Comparison of ENCODE assay signal across 23 mouse cellular contexts in genomic region chr12:83013918-83014691, GRCm38 (mm10).
DNase-seq lines count a peak whose midpoint lies in the region; ATAC-seq and TF ChIP-seq lines count a peak whose summit lies in the region.
"Had no signal": no experiment of that assay in that cellular context is flagged by ENCODE, and none has a peak within 500 bp of the region (broad histone marks: within the 10 kb centered on the region; RNA-seq: fewer than 3 reads in every experiment).

No protein-coding gene starts in this region.

- H3K4me3 ChIP-seq in heart, embryonic 12.5 days, result no peak overlapping the region
- H3K4me3 ChIP-seq in liver, postnatal 0 days (ENCODE audit: low read depth, low read length), result no peak overlapping the region
- no peak overlapping the region for H3K4me3 ChIP-seq in liver, embryonic 11.5 days (ENCODE audit: low read depth, low read length)
- no peak overlapping the region for H3K4me3 ChIP-seq in lung, postnatal 0 days (ENCODE audit: low read depth, low read length)
- no peak overlapping the region for H3K4me3 ChIP-seq in MEL (ENCODE audit: control insufficient read depth in 1 of 2, insufficient read depth in 1 of 2, low read depth in 2 of 2, low read length in 2 of 2)
- H3K4me3 ChIP-seq in embryonic facial prominence, embryonic 10.5 days, result no peak overlapping the region
- H3K4me3 ChIP-seq: embryonic facial prominence, embryonic 12.5 days; embryonic facial prominence, embryonic 15.5 days; forebrain, embryonic 15.5 days; heart, adult 2 months; hindbrain, embryonic 12.5 days; hindbrain, embryonic 15.5 days had no signal

- no peak for TF ChIP-seq EP300 in liver, postnatal 0 days (IDR thresholded peaks at IDR 0.05; ENCODE audit: low read depth)
- TF ChIP-seq EP300 in lung, postnatal 0 days (IDR thresholded peaks at IDR 0.05), result no peak
- TF ChIP-seq EP300 in MEL (IDR thresholded peaks at IDR 0.05; ENCODE audit: low read depth in 1 of 2, low read length in 2 of 2), result no peak

- H3K79me2 ChIP-seq in MEL (ENCODE audit: control insufficient read depth, insufficient read depth, low read length, poor library complexity), result no peaks in the 10 kb centered on the region

- TF ChIP-seq CTCF in liver, postnatal 0 days (IDR thresholded peaks at IDR 0.05; ENCODE audit: low read depth), result no peak
- TF ChIP-seq CTCF in lung, postnatal 0 days (IDR thresholded peaks at IDR 0.05), result no peak
- TF ChIP-seq CTCF in MEL (IDR thresholded peaks at IDR 0.05 in 2 of 3, conservative IDR thresholded peaks at IDR 0.05 in 1 of 3; ENCODE audit: control insufficient read depth in 1 of 3, insufficient read depth in 1 of 3, low read depth in 2 of 3, low read length in 3 of 3, poor library complexity in 1 of 3, severe bottlenecking in 1 of 3), result no peak

- 51% methylated on average over 4 of the region's 4 CpGs for WGBS in heart, embryonic 12.5 days
- WGBS in liver, postnatal 0 days (ENCODE audit: insufficient replicate concordance), result 36% methylated on average over 4 of the region's 4 CpGs
- WGBS in liver, embryonic 11.5 days, result 63% methylated on average over 4 of the region's 4 CpGs
- 43% methylated on average over 4 of the region's 4 CpGs for WGBS in lung, postnatal 0 days
- WGBS in embryonic facial prominence, embryonic 10.5 days, result 74% methylated on average over 4 of the region's 4 CpGs

- H3K27me3 ChIP-seq in heart, embryonic 12.5 days (replicated peaks), result no peaks in the 10 kb centered on the region
- no peaks in the 10 kb centered on the region for H3K27me3 ChIP-seq in liver, postnatal 0 days (ENCODE audit: insufficient read depth, low read length)
- no peaks in the 10 kb centered on the region for H3K27me3 ChIP-seq in liver, embryonic 11.5 days (replicated peaks; ENCODE audit: control insufficient read depth, insufficient read depth, low read length)
- no peaks in the 10 kb centered on the region for H3K27me3 ChIP-seq in lung, postnatal 0 days (replicated peaks; ENCODE audit: insufficient read depth, low read length)
- no peaks in the 10 kb centered on the region; a peak in 2 of 4 replicates for H3K27me3 ChIP-seq in MEL (ENCODE audit: control insufficient read depth in 1 of 2, insufficient read depth in 2 of 2, low read length in 2 of 2)
- no peaks in the 10 kb centered on the region for H3K27me3 ChIP-seq in embryonic facial prominence, embryonic 10.5 days (replicated peaks; ENCODE audit: low read depth, poor library complexity, severe bottlenecking)
- H3K27me3 ChIP-seq: embryonic facial prominence, embryonic 12.5 days; embryonic facial prominence, embryonic 15.5 days; hindbrain, embryonic 12.5 days; Patski had no signal

- H3K36me3 ChIP-seq in heart, embryonic 12.5 days, result no peaks in the 10 kb centered on the region
- no peaks in the 10 kb centered on the region for H3K36me3 ChIP-seq in liver, postnatal 0 days (replicated peaks; ENCODE audit: insufficient read depth, low read length)
- H3K36me3 ChIP-seq in liver, embryonic 11.5 days (ENCODE audit: control insufficient read depth, insufficient read depth, low read length), result no peaks in the 10 kb centered on the region
- H3K36me3 ChIP-seq in lung, postnatal 0 days (ENCODE audit: insufficient read depth, low read length), result no peaks in the 10 kb centered on the region
- peaks cover 0 to 8% of the 10 kb centered on the region in 2 experiments; a peak in 2 of 4 replicates for H3K36me3 ChIP-seq in MEL (ENCODE audit: control insufficient read depth in 1 of 2, insufficient read depth in 2 of 2, low read length in 2 of 2)
- H3K36me3 ChIP-seq in embryonic facial prominence, embryonic 10.5 days (replicated peaks), result no peaks in the 10 kb centered on the region
- H3K36me3 ChIP-seq: embryonic facial prominence, embryonic 12.5 days; embryonic facial prominence, embryonic 15.5 days; forebrain, embryonic 15.5 days; hindbrain, embryonic 12.5 days; hindbrain, embryonic 15.5 days had no signal

- DNase-seq in heart, postnatal 36 days, result no peak
- no peak for DNase-seq in liver, postnatal 0 days
- DNase-seq in liver, embryonic 11.5 days (ENCODE audit: low spot score), result no peak
- DNase-seq in lung, postnatal 0 days (ENCODE audit: low spot score), result peak; percentile 72
- DNase-seq in lung, postnatal 36 days, result no peak
- peak; percentile 11 for DNase-seq in MEL (ENCODE audit: low read depth, low spot score)
- no peak for DNase-seq in embryonic facial prominence, embryonic 10.5 days (ENCODE audit: low spot score)
- DNase-seq: adrenal gland, postnatal 10 days; adrenal gland, postnatal 36 days; cerebellum, adult 18-20 months; cerebellum, adult 9-10 months; gastrocnemius, postnatal 10 days; gastrocnemius, postnatal 36 days; heart, adult 2 months; heart, postnatal 14 days had no signal

- peaks cover 5% of the 10 kb centered on the region; the same call in 1 of the 2 replicates for H3K9me3 ChIP-seq in heart, embryonic 12.5 days (replicated peaks)
- H3K9me3 ChIP-seq in liver, postnatal 0 days (ENCODE audit: low read length), result no peaks in the 10 kb centered on the region
- H3K9me3 ChIP-seq in liver, embryonic 11.5 days (ENCODE audit: control insufficient read depth, low read length), result no peaks in the 10 kb centered on the region
- no peaks in the 10 kb centered on the region for H3K9me3 ChIP-seq in lung, postnatal 0 days (ENCODE audit: low read length)
- H3K9me3 ChIP-seq in MEL (replicated peaks; ENCODE audit: insufficient read depth, low read length), result no peaks in the 10 kb centered on the region
- H3K9me3 ChIP-seq in embryonic facial prominence, embryonic 10.5 days, result no peaks in the 10 kb centered on the region
- H3K9me3 ChIP-seq: embryonic facial prominence, embryonic 12.5 days; embryonic facial prominence, embryonic 15.5 days; forebrain, embryonic 15.5 days; hindbrain, embryonic 12.5 days; hindbrain, embryonic 15.5 days had no signal

- intact Hi-C loops in heart, postnatal 36 days (cut with DNase I), result loop anchor here (10.0 kb wide), 1 partner anchor 399 kb away; no protein-coding TSS in a partner anchor

- H3K9ac ChIP-seq in heart, embryonic 12.5 days, result no peak overlapping the region
- H3K9ac ChIP-seq in liver, postnatal 0 days (replicated peaks), result no peak overlapping the region
- no peak overlapping the region for H3K9ac ChIP-seq in liver, embryonic 11.5 days (ENCODE audit: low read depth, low read length)
- no peak overlapping the region for H3K9ac ChIP-seq in lung, postnatal 0 days (replicated peaks; ENCODE audit: low read depth)
- H3K9ac ChIP-seq in MEL (ENCODE audit: control insufficient read depth, low read depth, low read length, poor library complexity, severe bottlenecking), result no peak overlapping the region
- H3K9ac ChIP-seq: embryonic facial prominence, embryonic 12.5 days; embryonic facial prominence, embryonic 15.5 days; forebrain, embryonic 15.5 days; hindbrain, embryonic 12.5 days; hindbrain, embryonic 15.5 days had no signal

- peak overlapping the region; percentile 36; the same call in 1 of the 2 replicates for H3K27ac ChIP-seq in heart, embryonic 12.5 days (ENCODE audit: poor library complexity, severe bottlenecking)
- no peak overlapping the region for H3K27ac ChIP-seq in liver, postnatal 0 days (ENCODE audit: low read depth)
- H3K27ac ChIP-seq in liver, embryonic 11.5 days (ENCODE audit: low read depth, low read length), result no peak overlapping the region
- no peak overlapping the region for H3K27ac ChIP-seq in lung, postnatal 0 days (ENCODE audit: low read length)
- H3K27ac ChIP-seq in MEL (ENCODE audit: control insufficient read depth, low read depth, low read length), result no peak overlapping the region
- H3K27ac ChIP-seq in embryonic facial prominence, embryonic 10.5 days (replicated peaks), result no peak overlapping the region
- H3K27ac ChIP-seq: embryonic facial prominence, embryonic 12.5 days; embryonic facial prominence, embryonic 15.5 days; forebrain, embryonic 15.5 days; heart, adult 2 months; hindbrain, embryonic 12.5 days; hindbrain, embryonic 15.5 days had no signal

- no peak overlapping the region for H3K4me2 ChIP-seq in heart, embryonic 12.5 days
- no peak overlapping the region for H3K4me2 ChIP-seq in liver, postnatal 0 days (ENCODE audit: low read depth, low read length)
- H3K4me2 ChIP-seq in liver, embryonic 11.5 days, result no peak overlapping the region
- H3K4me2 ChIP-seq in lung, postnatal 0 days (replicated peaks; ENCODE audit: low read depth, low read length), result no peak overlapping the region
- H3K4me2 ChIP-seq: embryonic facial prominence, embryonic 12.5 days; embryonic facial prominence, embryonic 15.5 days; forebrain, embryonic 15.5 days; heart, embryonic 11.5 days; hindbrain, embryonic 12.5 days; hindbrain, embryonic 15.5 days had no signal

- TF ChIP-seq POLR2A in MEL (IDR thresholded peaks at IDR 0.05; ENCODE audit: control insufficient read depth in 1 of 2, insufficient read depth in 1 of 2, low read depth in 1 of 2, low read length in 2 of 2, poor library complexity in 1 of 2), result no peak

- ATAC-seq in heart, embryonic 12.5 days (ENCODE audit: insufficient number of reproducible peaks, low FRiP score), result no peak
- peak; percentile 94 for ATAC-seq in liver, postnatal 0 days
- no peak for ATAC-seq in liver, embryonic 11.5 days (replicated peaks; ENCODE audit: low FRiP score)
- ATAC-seq in lung, postnatal 0 days, result peak; percentile 57; the same call in 1 of the 2 replicates
- ATAC-seq: forebrain, embryonic 15.5 days; Patski had no signal

- no peak for TF ChIP-seq RAD21 in MEL (IDR thresholded peaks at IDR 0.05; ENCODE audit: low read depth, low read length)

- peaks cover 28% of the 10 kb centered on the region for H3K4me1 ChIP-seq in heart, embryonic 12.5 days (replicated peaks)
- no peaks in the 10 kb centered on the region for H3K4me1 ChIP-seq in liver, postnatal 0 days (ENCODE audit: insufficient read depth)
- no peaks in the 10 kb centered on the region; the same call in 1 of the 2 replicates for H3K4me1 ChIP-seq in liver, embryonic 11.5 days (replicated peaks; ENCODE audit: control insufficient read depth, insufficient read depth, low read length)
- H3K4me1 ChIP-seq in lung, postnatal 0 days (ENCODE audit: insufficient read depth, low read depth, low read length), result no peaks in the 10 kb centered on the region
- H3K4me1 ChIP-seq in MEL (ENCODE audit: control insufficient read depth in 1 of 2, insufficient read depth in 2 of 2, low read length in 2 of 2), result peaks cover 11 to 24% of the 10 kb centered on the region in 2 experiments
- H3K4me1 ChIP-seq in embryonic facial prominence, embryonic 10.5 days, result no peaks in the 10 kb centered on the region
- H3K4me1 ChIP-seq: embryonic facial prominence, embryonic 12.5 days; embryonic facial prominence, embryonic 15.5 days; forebrain, embryonic 15.5 days; hindbrain, embryonic 12.5 days; hindbrain, embryonic 15.5 days had no signal

TF ChIP-seq in MEL, 35 proteins besides CTCF, POLR2A, EP300 and RAD21 (continues in another document):
- TF ChIP-seq TCF12 (IDR thresholded peaks at IDR 0.05; ENCODE audit: low read depth, low read length), result no peak
- TF ChIP-seq HCFC1 (IDR thresholded peaks at IDR 0.05; ENCODE audit: low read depth, low read length), result no peak
- no peak for TF ChIP-seq NRF1 (IDR thresholded peaks at IDR 0.05; ENCODE audit: insufficient read depth, low read depth, low read length, poor library complexity, severe bottlenecking)
- no peak for TF ChIP-seq ELF1 (IDR thresholded peaks at IDR 0.05; ENCODE audit: low read depth, low read length)
- no peak for TF ChIP-seq USF1 (IDR thresholded peaks at IDR 0.05; ENCODE audit: low read depth, low read length)
- no peak for TF ChIP-seq UBTF (IDR thresholded peaks at IDR 0.05; ENCODE audit: borderline replicate concordance, insufficient read depth, low read depth, low read length)

Comparison
In these comparisons a context has a peak if more than half of its experiments do, and no peak if none do; other contexts are left out.
1. ATAC-seq: peak in liver, postnatal 0 days (single experiment) and lung, postnatal 0 days (single experiment); none in heart, embryonic 12.5 days (single experiment) and liver, embryonic 11.5 days (single experiment).
2. DNase-seq: peak in lung, postnatal 0 days (single experiment) and MEL (single experiment); none in heart, postnatal 36 days (0 of 2), liver, postnatal 0 days (single experiment), liver, embryonic 11.5 days (single experiment), lung, postnatal 36 days (single experiment) and embryonic facial prominence, embryonic 10.5 days (single experiment).